Mouse (Mus musculus): ENCODE measurements at regions not wholly inside any gene's neighbourhood (a gene's known extent, or its start where the extent isn't known, plus 50 kb on each side); places are given as distances from the start of the nearest gene placed in this dataset.
A peak's percentile ranks its signal among the peaks of the same experiment; 100 is the strongest.

DNA sequence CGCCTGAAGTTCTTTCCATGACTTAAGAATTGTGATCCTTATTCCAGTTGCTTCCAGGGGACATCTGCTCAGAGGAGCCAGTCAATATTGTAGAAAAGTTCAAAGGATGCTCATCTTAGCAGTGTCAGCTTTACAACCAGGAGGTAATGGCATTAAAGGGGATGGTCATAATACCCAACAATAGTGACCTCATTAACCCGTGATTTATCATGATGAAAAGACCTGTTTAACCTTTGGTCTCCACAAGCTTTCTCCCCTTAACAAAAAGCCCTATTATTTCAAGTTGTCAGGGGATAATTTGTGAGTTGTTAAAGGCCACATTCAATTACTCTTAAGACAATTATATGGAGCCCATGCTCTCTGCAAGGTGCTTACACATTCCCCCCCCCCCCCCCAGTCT lies 54.3 kb upstream of the Htatip2 start:
- 0 out of 2 replicates have a peak, but pooled peaks cover 3% of the 10 kb centered on the region for H3K27me3 ChIP-seq (ENCODE audit: control insufficient read depth, insufficient read depth, low read length)
- H3K9me3 ChIP-seq (replicated peaks; ENCODE audit: control insufficient read depth, low read length) = no peaks in the 10 kb centered on the region
- no peak overlapping the region for H3K9ac ChIP-seq (ENCODE audit: low read depth, low read length)
- no peak overlapping the region for H3K4me3 ChIP-seq (ENCODE audit: low read depth, low read length)
- H3K4me2 ChIP-seq = no peak overlapping the region
- WGBS (ENCODE audit: insufficient replicate concordance) = 45% methylated on average over 2 of the region's 2 CpGs
- H3K36me3 ChIP-seq (ENCODE audit: control insufficient read depth, insufficient read depth, low read length) = no peaks in the 10 kb centered on the region
- no peak for ATAC-seq (replicated peaks; ENCODE audit: insufficient number of reproducible peaks, low FRiP score, low TSS enrichment)
- H3K27ac ChIP-seq (ENCODE audit: low read depth, low read length) = no peak overlapping the region
- no peaks in the 10 kb centered on the region for H3K4me1 ChIP-seq (ENCODE audit: control insufficient read depth, insufficient read depth, low read length)

DNA sequence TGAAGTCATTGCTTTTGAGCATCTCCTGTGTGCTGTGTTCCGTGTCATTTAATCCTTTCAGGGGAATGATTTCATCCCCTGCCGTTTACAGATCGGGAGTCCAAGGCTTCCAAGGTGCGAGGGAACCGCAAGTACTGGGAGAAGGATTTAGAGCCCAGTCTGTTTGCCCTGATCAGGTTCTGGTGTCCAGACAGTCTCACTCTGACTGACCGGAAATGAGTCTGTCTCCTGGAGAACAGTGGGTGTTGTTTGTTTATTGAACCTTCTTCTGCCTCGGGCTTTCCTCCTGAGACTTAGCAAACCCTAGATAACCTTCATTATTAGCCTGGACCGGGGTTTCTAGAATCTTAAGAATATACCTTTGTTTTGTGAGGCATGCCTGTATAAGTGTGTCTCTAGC lies 58.2 kb upstream of the Htatip2 start:
- Histone ChIP-seq H3K27ac (ENCODE audit: low read depth, low read length) (no peak overlapping the region), H3K9me3 (replicated peaks; ENCODE audit: control insufficient read depth, low read length) (no peaks in the 10 kb centered on the region), H3K9ac (ENCODE audit: low read depth, low read length) (no peak overlapping the region), H3K4me3 (ENCODE audit: low read depth, low read length) (no peak overlapping the region), H3K36me3 (ENCODE audit: control insufficient read depth, insufficient read depth, low read length) (no peaks in the 10 kb centered on the region), H3K4me2 (no peak overlapping the region), H3K4me1 (ENCODE audit: control insufficient read depth, insufficient read depth, low read length) (no peaks in the 10 kb centered on the region), H3K27me3 (ENCODE audit: control insufficient read depth, insufficient read depth, low read length) (no peaks in the 10 kb centered on the region)
- WGBS (ENCODE audit: insufficient replicate concordance) = 52% methylated on average over 8 of the region's 8 CpGs
- no peak for ATAC-seq (replicated peaks; ENCODE audit: insufficient number of reproducible peaks, low FRiP score, low TSS enrichment)

- Histone ChIP-seq H3K27ac (ENCODE audit: low read depth, low read length) (no peak overlapping the region), H3K36me3 (ENCODE audit: control insufficient read depth, insufficient read depth, low read length) (no peaks in the 10 kb centered on the region), H3K9me3 (replicated peaks; ENCODE audit: control insufficient read depth, low read length) (no peaks in the 10 kb centered on the region), H3K4me1 (ENCODE audit: control insufficient read depth, insufficient read depth, low read length) (no peaks in the 10 kb centered on the region), H3K9ac (ENCODE audit: low read depth, low read length) (no peak overlapping the region), H3K4me2 (no peak overlapping the region), H3K27me3 (ENCODE audit: control insufficient read depth, insufficient read depth, low read length) (no peaks in the 10 kb centered on the region), H3K4me3 (ENCODE audit: low read depth, low read length) (no peak overlapping the region)
- no peak for ATAC-seq (replicated peaks; ENCODE audit: insufficient number of reproducible peaks, low FRiP score, low TSS enrichment)
- 84% methylated on average over 15 of the region's 15 CpGs for WGBS (ENCODE audit: insufficient replicate concordance)
Observed at GRCm38 (mm10) chr7:49700024-49700390, 58.9 kb upstream of the Htatip2 start.

- H3K4me2 ChIP-seq = no peak overlapping the region
- ATAC-seq (replicated peaks; ENCODE audit: insufficient number of reproducible peaks, low FRiP score, low TSS enrichment) = no peak
- 74% methylated on average over 13 of the region's 13 CpGs for WGBS (ENCODE audit: insufficient replicate concordance)
Observed at GRCm38 (mm10) chr7:49699107-49700023, 59.5 kb upstream of the Htatip2 start.

GRCm38 (mm10) chr7:49696228-49696627 lies 59.6 kb upstream of the Dbx1 start:
- WGBS (ENCODE audit: insufficient replicate concordance) = 27% methylated on average over 6 of the region's 6 CpGs
- ATAC-seq (replicated peaks; ENCODE audit: insufficient number of reproducible peaks, low FRiP score, low TSS enrichment) = no peak
- no peak overlapping the region for H3K9ac ChIP-seq (ENCODE audit: low read depth, low read length)
- no peak overlapping the region for H3K4me3 ChIP-seq (ENCODE audit: low read depth, low read length)
- H3K27ac ChIP-seq (ENCODE audit: low read depth, low read length) = no peak overlapping the region
- H3K4me2 ChIP-seq = no peak overlapping the region
- no peaks in the 10 kb centered on the region for H3K9me3 ChIP-seq (replicated peaks; ENCODE audit: control insufficient read depth, low read length)
- H3K4me1 ChIP-seq (ENCODE audit: control insufficient read depth, insufficient read depth, low read length) = no peaks in the 10 kb centered on the region
- no peaks in the 10 kb centered on the region for H3K36me3 ChIP-seq (ENCODE audit: control insufficient read depth, insufficient read depth, low read length)
- no peaks in the 10 kb centered on the region for H3K27me3 ChIP-seq (ENCODE audit: control insufficient read depth, insufficient read depth, low read length)

More at GRCm38 (mm10) chr7:49699107-49700023, 59.5 kb upstream of the Htatip2 start:
- Histone ChIP-seq H3K4me3 (ENCODE audit: low read depth, low read length) (no peak overlapping the region), H3K9ac (ENCODE audit: low read depth, low read length) (no peak overlapping the region), H3K4me1 (ENCODE audit: control insufficient read depth, insufficient read depth, low read length) (no peaks in the 10 kb centered on the region), H3K36me3 (ENCODE audit: control insufficient read depth, insufficient read depth, low read length) (no peaks in the 10 kb centered on the region), H3K27me3 (ENCODE audit: control insufficient read depth, insufficient read depth, low read length) (no peaks in the 10 kb centered on the region), H3K9me3 (replicated peaks; ENCODE audit: control insufficient read depth, low read length) (no peaks in the 10 kb centered on the region), H3K27ac (ENCODE audit: low read depth, low read length) (no peak overlapping the region)

- Histone ChIP-seq H3K4me2 (no peak overlapping the region), H3K4me1 (ENCODE audit: control insufficient read depth, insufficient read depth, low read length) (peaks cover 11% of the 10 kb centered on the region; the same call in 1 of the 2 replicates), H3K27ac (ENCODE audit: low read depth, low read length) (no peak overlapping the region), H3K36me3 (ENCODE audit: control insufficient read depth, insufficient read depth, low read length) (no peaks in the 10 kb centered on the region), H3K9me3 (replicated peaks; ENCODE audit: control insufficient read depth, low read length) (no peaks in the 10 kb centered on the region), H3K9ac (ENCODE audit: low read depth, low read length) (no peak overlapping the region), H3K27me3 (ENCODE audit: control insufficient read depth, insufficient read depth, low read length) (peaks cover 9% of the 10 kb centered on the region; the same call in 1 of the 2 replicates), H3K4me3 (ENCODE audit: low read depth, low read length) (no peak overlapping the region)
- 32% methylated on average over 6 of the region's 6 CpGs for WGBS (ENCODE audit: insufficient replicate concordance)
- no peak for ATAC-seq (replicated peaks; ENCODE audit: insufficient number of reproducible peaks, low FRiP score, low TSS enrichment)
Observed at GRCm38 (mm10) chr7:49689546-49689945, 52.9 kb upstream of the Dbx1 start.

DNA sequence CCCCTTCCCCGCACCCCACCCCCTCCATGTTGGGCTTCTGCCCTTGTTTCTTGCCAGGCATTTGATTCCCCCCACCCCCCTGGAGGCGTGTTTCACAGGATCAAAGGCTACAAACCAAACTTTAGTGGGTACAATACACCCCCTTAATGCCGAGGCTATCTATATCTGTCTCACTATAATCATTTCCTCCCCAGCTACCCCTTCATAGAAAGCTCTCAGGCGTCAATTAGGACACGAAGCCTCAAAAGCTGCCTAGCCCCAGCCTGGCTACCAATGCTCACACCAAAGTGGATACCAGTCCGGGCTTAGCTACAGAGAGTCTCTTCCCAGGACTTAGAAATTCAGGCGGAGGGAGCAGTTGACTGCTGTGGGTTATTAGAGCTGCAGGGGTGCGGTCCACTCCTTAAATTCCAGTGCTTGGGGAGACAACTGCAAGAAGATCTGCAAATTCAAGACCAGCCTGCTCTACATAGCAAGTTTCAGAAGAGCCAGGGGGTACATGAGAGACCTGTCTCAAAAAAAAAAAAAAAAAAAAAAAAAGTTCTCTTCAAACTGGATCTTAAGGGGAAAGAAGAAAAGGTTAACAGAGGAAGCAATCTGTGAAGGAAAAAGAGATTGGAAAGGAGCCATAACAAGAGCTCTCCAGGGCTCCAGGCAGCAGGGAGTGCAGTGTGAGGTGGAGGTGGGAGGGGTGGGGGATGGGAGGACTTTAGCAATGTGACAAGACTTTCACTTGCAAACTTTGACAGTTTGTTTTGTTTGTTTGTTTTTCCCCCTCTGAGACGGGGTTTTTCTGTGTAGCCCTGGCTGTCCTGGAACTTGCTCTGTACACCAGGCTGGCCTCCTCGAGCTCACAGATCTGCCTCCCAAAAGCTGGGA lies 52.1 kb upstream of the Dbx1 start:
- no peaks in the 10 kb centered on the region for H3K36me3 ChIP-seq (ENCODE audit: control insufficient read depth, insufficient read depth, low read length)
- H3K4me2 ChIP-seq = peak overlapping the region; percentile 40
- H3K4me1 ChIP-seq (ENCODE audit: control insufficient read depth, insufficient read depth, low read length) = peaks cover 11% of the 10 kb centered on the region; the same call in 1 of the 2 replicates
- WGBS (ENCODE audit: insufficient replicate concordance) = 8% methylated on average over 10 of the region's 10 CpGs
- H3K9ac ChIP-seq (ENCODE audit: low read depth, low read length) = no peak overlapping the region
- H3K4me3 ChIP-seq (ENCODE audit: low read depth, low read length) = peak overlapping the region; percentile 6; the same call in 1 of the 2 replicates
- no peak; the same call in 1 of the 2 replicates for ATAC-seq (replicated peaks; ENCODE audit: insufficient number of reproducible peaks, low FRiP score, low TSS enrichment)
- H3K27ac ChIP-seq (ENCODE audit: low read depth, low read length) = no peak overlapping the region
- H3K27me3 ChIP-seq (ENCODE audit: control insufficient read depth, insufficient read depth, low read length) = peaks cover 17% of the 10 kb centered on the region
- no peaks in the 10 kb centered on the region for H3K9me3 ChIP-seq (replicated peaks; ENCODE audit: control insufficient read depth, low read length)

DNA sequence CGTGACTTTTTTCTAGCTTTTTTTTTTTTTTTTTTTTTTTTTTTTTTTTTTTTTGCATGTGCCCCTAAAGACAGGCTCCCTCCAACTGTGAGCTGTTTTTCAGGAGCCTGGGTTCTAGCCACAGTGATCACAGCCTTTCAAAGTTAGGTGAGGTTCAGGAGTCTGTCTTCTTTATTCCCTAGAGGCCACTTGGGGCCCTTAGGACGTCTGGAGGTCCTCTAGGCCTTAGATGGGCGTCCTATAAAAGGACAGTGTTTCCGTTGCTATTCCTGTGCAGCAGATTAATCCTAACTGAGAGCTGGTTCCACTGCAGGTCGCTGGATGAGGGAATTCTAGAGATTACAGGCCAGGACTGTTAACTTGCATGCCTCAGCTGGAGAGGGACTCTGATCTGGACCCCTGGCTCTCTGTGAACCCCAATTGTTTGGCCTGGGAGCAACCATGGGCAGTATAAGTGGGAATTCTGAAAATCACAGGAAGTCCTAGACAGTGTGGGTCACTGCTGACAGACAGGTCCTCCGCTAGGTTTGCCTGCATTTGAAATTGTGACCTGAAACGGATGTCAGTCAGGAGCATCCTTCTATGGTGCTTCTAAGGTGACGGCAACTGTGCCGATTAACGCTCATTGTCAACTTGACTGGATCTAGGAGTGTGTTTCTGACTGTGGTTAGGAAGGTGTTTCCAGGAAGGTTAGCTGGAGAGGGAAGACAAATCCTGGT lies 51.2 kb upstream of the Dbx1 start:
- 6% methylated on average over 10 of the region's 10 CpGs for WGBS (ENCODE audit: insufficient replicate concordance)
- Histone ChIP-seq H3K4me2 (peak overlapping the region; percentile 40), H3K27me3 (ENCODE audit: control insufficient read depth, insufficient read depth, low read length) (peaks cover 24% of the 10 kb centered on the region), H3K9ac (ENCODE audit: low read depth, low read length) (no peak overlapping the region), H3K9me3 (replicated peaks; ENCODE audit: control insufficient read depth, low read length) (no peaks in the 10 kb centered on the region), H3K27ac (ENCODE audit: low read depth, low read length) (no peak overlapping the region), H3K4me1 (ENCODE audit: control insufficient read depth, insufficient read depth, low read length) (peaks cover 11% of the 10 kb centered on the region; the same call in 1 of the 2 replicates), H3K36me3 (ENCODE audit: control insufficient read depth, insufficient read depth, low read length) (no peaks in the 10 kb centered on the region), H3K4me3 (ENCODE audit: low read depth, low read length) (peak overlapping the region; percentile 6; the same call in 1 of the 2 replicates)
- ATAC-seq (replicated peaks; ENCODE audit: insufficient number of reproducible peaks, low FRiP score, low TSS enrichment) = no peak

All from heart, embryonic 11.5 days (tissue).